Mouse (Mus musculus) liver, embryonic 14.5 days (tissue): ENCODE data around the gene Efl1. TPM values are rescaled to one million over a fixed set of nuclear protein-coding genes. Genes with fewer than 3 reads are reported as not detected.

ENCODE experiments used
- ATAC-seq: fragments of 200-750 bp; cut with Nextera tagmentation; 2 replicates; pipeline ENCODE4 v1.8.0; 2017; ENCODE audit warnings: moderate number of reproducible peaks, mild to moderate bottlenecking, moderate library complexity; ENCODE audit not compliant: insufficient read depth
- DNase-seq, 3 experiments: peaks; one replicate each; pipeline ENCODE4 v3.0.0-alpha.2; 2012 to 2013; ENCODE audit warnings: low read depth in 3 of 3, low spot score in 3 of 3
- H3K27ac ChIP-seq: fragments of 300-500 bp; sonication (generic); 2 replicates; pipeline ENCODE4 v1.5.1; 2014; ENCODE audit warnings: moderate library complexity, mild to moderate bottlenecking, control low read depth, inconsistent platforms
- H3K27me3 ChIP-seq: fragments of 300-500 bp; sonication (generic); 2 replicates; pipeline ENCODE4 v1.6.1; 2014; ENCODE audit warnings: mild to moderate bottlenecking, low read length, moderate library complexity; ENCODE audit not compliant: control insufficient read depth, insufficient read depth
- H3K36me3 ChIP-seq: fragments of 300-500 bp; sonication (generic); replicated peaks from 2 replicates; pipeline ENCODE4 v1.6.1; 2014; ENCODE audit warnings: low read depth; ENCODE audit not compliant: control insufficient read depth, insufficient read depth
- H3K4me1 ChIP-seq, 2 experiments: fragments of 200-500 bp in 1 of 2; fragments of 300-500 bp in 1 of 2; sonication (generic) in 1 of 2; replicated peaks; 2 replicates each; pipeline ENCODE4 v1.6.1; 2012 to 2014; ENCODE audit warnings: antibody characterized with exemption in 1 of 2, inconsistent platforms in 1 of 2, low read length in 1 of 2; ENCODE audit not compliant: control insufficient read depth in 2 of 2, insufficient read depth in 2 of 2
- H3K4me2 ChIP-seq: fragments of 300-500 bp; sonication (generic); 2 replicates; pipeline ENCODE4 v1.6.1; 2014; ENCODE audit warnings: low read depth, mild to moderate bottlenecking, control low read depth, moderate library complexity
- H3K4me3 ChIP-seq, 2 experiments: fragments of 200-500 bp in 1 of 2; fragments of 300-500 bp in 1 of 2; sonication (generic) in 1 of 2; 2 replicates each; pipeline ENCODE4 v1.5.1; 2012 to 2014; ENCODE audit warnings: low read depth in 2 of 2, low read length in 2 of 2, mild to moderate bottlenecking in 2 of 2, control low read depth in 1 of 2, inconsistent platforms in 1 of 2, moderate library complexity in 1 of 2; ENCODE audit not compliant: insufficient read depth in 1 of 2
- H3K9ac ChIP-seq: fragments of 300-500 bp; sonication (generic); replicated peaks from 2 replicates; pipeline ENCODE4 v1.6.1; 2014; ENCODE audit warnings: mild to moderate bottlenecking, control low read depth, moderate library complexity
- H3K9me3 ChIP-seq: fragments of 300-500 bp; sonication (generic); 2 replicates; pipeline ENCODE4 v1.6.1; 2016; ENCODE audit warnings: low read length, mixed read lengths; ENCODE audit not compliant: control insufficient read depth
- CTCF ChIP-seq: IDR thresholded peaks from 2 replicates; pipeline ENCODE4 v1.5.1; 2016; ENCODE audit warnings: antibody characterized with exemption, low read depth, control low read depth
- EP300 ChIP-seq: IDR thresholded peaks from 2 replicates; pipeline ENCODE4 v1.6.1; 2016; ENCODE audit warnings: antibody characterized with exemption, low read depth
- WGBS: fragments of 180-500 bp; shearing (Covaris S2); extraction: QIAGEN DNeasy Blood & Tissue Kit; methylation state at CpG from one replicate; pipeline ENCODE4 v1.1.7; 2014; ENCODE audit not compliant: insufficient replicate concordance; 5-methylcytosine and 5-hydroxymethylcytosine counted together
- polyA plus RNA-seq, 2 experiments: library from polyadenylated mRNA; depleted of rRNA in 1 of 2; stranded (reverse) in 1 of 2; unstranded in 1 of 2; fragments of >200 nt; fragmentation: Nextera tagmentation in 1 of 2; extraction: Ambion mirVana in 1 of 2; gene quantifications; 2 replicates each; pipeline versions ENCODE4 v1.2.1 to v1.2.3; 2012 to 2014

The Efl1 gene
- polyA plus RNA-seq, 2 experiments = 3.2 to 8.0 TPM

DNA sequence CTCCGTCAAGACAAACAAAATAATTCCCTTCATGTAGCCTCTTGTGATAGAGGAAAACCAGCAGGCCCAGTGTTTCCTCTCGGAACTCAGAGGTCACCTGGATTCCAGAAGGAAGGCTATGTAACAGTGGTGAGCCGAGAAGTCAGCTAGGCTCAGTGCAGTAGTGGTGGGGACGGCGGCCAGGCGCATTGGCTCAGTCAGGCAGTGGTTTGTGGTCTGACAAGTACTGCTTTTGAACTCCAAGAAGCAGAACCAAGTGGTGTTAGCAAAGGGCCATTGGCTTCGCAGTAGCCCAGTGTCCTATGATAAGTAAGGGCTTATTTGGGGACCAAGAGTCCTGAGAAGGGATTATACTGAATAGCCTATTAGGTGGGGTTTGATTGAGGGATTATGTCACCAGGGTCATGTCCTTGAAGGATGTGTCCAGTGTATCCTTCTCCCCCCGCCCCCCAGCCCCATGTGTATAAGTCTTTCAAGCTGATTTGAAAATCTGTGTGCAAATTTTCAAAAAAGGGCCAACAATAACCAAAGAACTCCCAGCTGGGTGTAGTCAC lies 107.3 kb downstream of the Efl1 start:
- no peak for ATAC-seq
- Histone ChIP-seq H3K4me2 (no peak overlapping the region), H3K4me1 (no peaks in the 10 kb centered on the region), H3K36me3 (no peaks in the 10 kb centered on the region; the same call in 1 of the 2 replicates), H3K9ac (no peak overlapping the region), H3K27ac (no peak overlapping the region), H3K27me3 (no peaks in the 10 kb centered on the region), H3K9me3 (no peaks in the 10 kb centered on the region), H3K4me3 (no peak overlapping the region)
- TF ChIP-seq EP300 = no peak
- no peak for TF ChIP-seq CTCF
- DNase-seq = no peak
- WGBS = 57% methylated on average over 8 of the region's 8 CpGs

DNA sequence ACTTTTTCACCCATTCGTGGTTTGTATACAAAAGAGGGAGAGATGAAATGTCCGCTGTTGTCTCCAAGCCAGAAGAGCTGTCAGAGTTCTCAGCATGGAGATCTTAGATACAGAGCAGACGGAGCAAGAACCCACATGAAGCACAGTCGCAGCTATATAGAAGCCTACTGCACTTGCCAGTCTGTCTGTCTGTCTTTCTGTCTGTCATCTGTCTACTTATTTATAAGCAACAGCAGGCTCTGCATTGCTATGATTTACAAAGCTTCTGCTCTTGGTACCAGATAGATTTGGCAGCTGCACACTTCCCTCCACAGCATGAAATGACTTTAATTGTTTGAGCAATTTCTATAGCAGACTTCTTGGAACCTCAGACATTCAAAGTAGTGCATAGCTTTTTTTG lies 110.1 kb downstream of the Efl1 start:
- no peak overlapping the region for H3K4me2 ChIP-seq
- no peak for ATAC-seq

DNA sequence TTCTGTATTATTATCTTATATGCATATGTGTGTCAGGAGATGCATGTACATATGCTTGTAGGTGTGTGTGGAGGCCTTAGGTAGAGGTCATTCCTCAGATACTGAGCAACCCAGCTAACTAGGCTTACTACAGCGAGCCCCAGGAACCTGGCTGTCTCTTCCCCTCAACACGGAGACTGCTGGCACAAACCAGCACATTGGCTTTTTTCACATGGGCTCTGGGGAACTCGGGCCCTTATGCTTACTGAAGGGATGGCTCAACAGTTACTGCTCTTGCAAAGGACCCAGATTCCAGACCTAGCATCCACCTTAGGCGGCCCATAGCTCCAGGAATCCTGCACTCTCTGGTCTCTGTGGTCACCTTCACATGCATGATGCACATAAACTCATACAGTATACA lies 110.7 kb downstream of the Efl1 start:
- WGBS = 78% methylated on average over 4 of the region's 4 CpGs

More for the DNA sequence above, 110.1 kb downstream of the Efl1 start:
- no peak overlapping the region for H3K27ac ChIP-seq
- no peaks in the 10 kb centered on the region for H3K4me1 ChIP-seq
- no peak for DNase-seq
- H3K9ac ChIP-seq = no peak overlapping the region
- H3K9me3 ChIP-seq = no peaks in the 10 kb centered on the region
- WGBS = 81% methylated on average over 4 of the region's 4 CpGs
- no peaks in the 10 kb centered on the region for H3K27me3 ChIP-seq
- no peak for TF ChIP-seq CTCF
- TF ChIP-seq EP300 = no peak
- H3K36me3 ChIP-seq = no peaks in the 10 kb centered on the region; the same call in 1 of the 2 replicates
- no peak overlapping the region for H3K4me3 ChIP-seq

DNA sequence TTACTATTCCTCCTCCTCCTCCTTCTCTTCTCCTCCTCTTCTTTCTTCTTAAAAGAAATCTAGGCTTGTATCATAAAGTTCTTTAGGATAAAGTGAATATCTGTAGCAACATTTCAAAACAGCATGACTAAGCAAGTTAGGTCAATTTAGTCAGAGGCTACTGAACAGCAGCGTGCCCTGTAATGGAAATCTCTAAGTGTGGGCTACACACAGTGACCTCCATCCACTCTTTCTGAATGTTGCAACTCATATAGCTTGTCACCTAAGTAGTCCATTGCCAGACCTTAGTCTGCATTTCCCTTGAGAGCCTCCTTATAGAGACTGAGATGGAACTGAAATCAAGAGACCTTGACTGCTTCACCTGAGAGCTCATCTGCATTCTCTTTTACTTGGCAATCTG lies 116.5 kb downstream of the Efl1 start:
- TF ChIP-seq CTCF (no peak), EP300 (no peak)
- 53% methylated on average over 1 of the region's 1 CpGs for WGBS
- no peak overlapping the region for H3K27ac ChIP-seq
- no peak overlapping the region for H3K4me2 ChIP-seq
- H3K4me1 ChIP-seq = no peaks in the 10 kb centered on the region
- DNase-seq (no peak), ATAC-seq (no peak)
- no peaks in the 10 kb centered on the region for H3K27me3 ChIP-seq
- H3K9me3 ChIP-seq = no peaks in the 10 kb centered on the region
- H3K9ac ChIP-seq = no peak overlapping the region
- H3K36me3 ChIP-seq = no peaks in the 10 kb centered on the region; the same call in 1 of the 2 replicates
- H3K4me3 ChIP-seq = no peak overlapping the region

More for the DNA sequence above, 110.7 kb downstream of the Efl1 start:
- TF ChIP-seq EP300 (no peak), CTCF (no peak)
- ATAC-seq (no peak), DNase-seq (no peak)
- H3K4me3 ChIP-seq = no peak overlapping the region
- no peaks in the 10 kb centered on the region for H3K4me1 ChIP-seq
- H3K9ac ChIP-seq = no peak overlapping the region
- H3K9me3 ChIP-seq = no peaks in the 10 kb centered on the region
- H3K27ac ChIP-seq = no peak overlapping the region
- no peaks in the 10 kb centered on the region for H3K27me3 ChIP-seq
- no peaks in the 10 kb centered on the region; the same call in 1 of the 2 replicates for H3K36me3 ChIP-seq
- H3K4me2 ChIP-seq = no peak overlapping the region

DNA sequence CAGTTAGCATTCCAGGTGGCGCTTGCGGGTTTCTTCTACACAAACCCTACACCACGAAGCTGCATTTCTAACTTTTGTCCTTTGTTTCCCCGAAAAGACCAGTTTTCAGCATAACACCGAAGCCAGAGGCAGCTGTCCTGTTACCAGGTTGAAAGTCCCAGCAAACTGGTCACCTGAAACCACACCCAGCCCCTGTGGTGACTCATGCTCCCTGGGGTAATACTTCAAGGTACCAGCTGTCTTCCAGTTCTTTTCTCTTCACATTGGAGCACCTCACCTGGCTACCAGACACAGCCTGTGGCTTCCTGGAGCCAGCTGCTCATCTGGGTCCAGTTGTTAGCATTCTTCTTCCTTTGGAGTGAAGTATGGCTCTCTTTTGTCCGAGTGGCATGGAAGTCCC lies 118.2 kb downstream of the Efl1 start:
- no peaks in the 10 kb centered on the region for H3K4me1 ChIP-seq

More for the DNA sequence above, 118.2 kb downstream of the Efl1 start:
- H3K27me3 ChIP-seq = no peaks in the 10 kb centered on the region
- no peaks in the 10 kb centered on the region for H3K9me3 ChIP-seq
- no peaks in the 10 kb centered on the region for H3K36me3 ChIP-seq
- WGBS = 65% methylated on average over 6 of the region's 6 CpGs
- H3K27ac ChIP-seq = no peak overlapping the region
- ATAC-seq (no peak), DNase-seq (no peak)
- no peak overlapping the region for H3K4me2 ChIP-seq
- TF ChIP-seq CTCF (no peak), EP300 (no peak)
- H3K9ac ChIP-seq = no peak overlapping the region
- no peak overlapping the region for H3K4me3 ChIP-seq
